Mouse (Mus musculus): ENCODE data around the gene Adgrv1. TPM values are rescaled to one million over a fixed set of nuclear protein-coding genes. Genes with fewer than 3 reads are reported as not detected.
"Not testable (repeated sequence)": the region's sequence is repeated elsewhere in the genome, so short reads cannot be mapped to it uniquely, and the experiment has no call there.

Gene Adgrv1
- polyA plus RNA-seq, 1 experiment = 11.3 TPM

GRCm38 (mm10) chr13:81280650-81281229 lies 352.2 kb downstream of the Adgrv1 start:
- no peaks in the 10 kb centered on the region for H3K4me1 ChIP-seq (ENCODE audit: control insufficient read depth, insufficient read depth, low read length)
- H3K27me3 ChIP-seq (ENCODE audit: control insufficient read depth, insufficient read depth, low read length, poor library complexity, severe bottlenecking) = no peaks in the 10 kb centered on the region
- H3K9ac ChIP-seq (ENCODE audit: low read depth, poor library complexity, severe bottlenecking) = no peak overlapping the region
- H3K4me3 ChIP-seq (ENCODE audit: low read depth, low read length) = no peak overlapping the region
- TF ChIP-seq CTCF (IDR thresholded peaks at IDR 0.05; ENCODE audit: low read depth, low read length) (no peak), EP300 (IDR thresholded peaks at IDR 0.05; ENCODE audit: insufficient read depth, low read depth, low read length) (no peak), POLR2A (IDR thresholded peaks at IDR 0.05; ENCODE audit: insufficient read depth, low read length) (no peak)
- no peaks in the 10 kb centered on the region for H3K36me3 ChIP-seq (ENCODE audit: control insufficient read depth, insufficient read depth, low read length, poor library complexity, severe bottlenecking)
- H3K27ac ChIP-seq (ENCODE audit: insufficient read depth, low read length) = no peak overlapping the region
- H3K9me3 ChIP-seq (replicated peaks; ENCODE audit: control insufficient read depth, insufficient read depth, low read length, poor library complexity, severe bottlenecking) = no peaks in the 10 kb centered on the region

GRCm38 (mm10) chr13:81279351-81279736 lies 353.6 kb downstream of the Adgrv1 start:
- H3K9me3 ChIP-seq (replicated peaks; ENCODE audit: control insufficient read depth, insufficient read depth, low read length, poor library complexity, severe bottlenecking) = no peaks in the 10 kb centered on the region
- TF ChIP-seq CTCF (IDR thresholded peaks at IDR 0.05; ENCODE audit: low read depth, low read length) = no peak
- H3K9ac ChIP-seq (ENCODE audit: low read depth, poor library complexity, severe bottlenecking) = no peak overlapping the region
- H3K4me1 ChIP-seq (ENCODE audit: control insufficient read depth, insufficient read depth, low read length) = no peaks in the 10 kb centered on the region
- H3K4me3 ChIP-seq (ENCODE audit: low read depth, low read length) = no peak overlapping the region
- no peak overlapping the region for H3K27ac ChIP-seq (ENCODE audit: insufficient read depth, low read length)
- H3K36me3 ChIP-seq (ENCODE audit: control insufficient read depth, insufficient read depth, low read length, poor library complexity, severe bottlenecking) = no peaks in the 10 kb centered on the region
- H3K27me3 ChIP-seq (ENCODE audit: control insufficient read depth, insufficient read depth, low read length, poor library complexity, severe bottlenecking) = no peaks in the 10 kb centered on the region

- H3K4me3 ChIP-seq (ENCODE audit: low read depth, low read length) = no peak overlapping the region
- TF ChIP-seq CTCF (IDR thresholded peaks at IDR 0.05; ENCODE audit: low read depth, low read length) = no peak
- no peak for TF ChIP-seq EP300 (IDR thresholded peaks at IDR 0.05; ENCODE audit: insufficient read depth, low read depth, low read length)
- no peak for TF ChIP-seq POLR2A (IDR thresholded peaks at IDR 0.05; ENCODE audit: insufficient read depth, low read length)
- H3K36me3 ChIP-seq (ENCODE audit: control insufficient read depth, insufficient read depth, low read length, poor library complexity, severe bottlenecking) = no peaks in the 10 kb centered on the region
- H3K27ac ChIP-seq (ENCODE audit: insufficient read depth, low read length) = no peak overlapping the region
- H3K9me3 ChIP-seq (replicated peaks; ENCODE audit: control insufficient read depth, insufficient read depth, low read length, poor library complexity, severe bottlenecking) = no peaks in the 10 kb centered on the region
- no peaks in the 10 kb centered on the region for H3K27me3 ChIP-seq (ENCODE audit: control insufficient read depth, insufficient read depth, low read length, poor library complexity, severe bottlenecking)
- H3K9ac ChIP-seq (ENCODE audit: low read depth, poor library complexity, severe bottlenecking) = no peak overlapping the region
- H3K4me1 ChIP-seq (ENCODE audit: control insufficient read depth, insufficient read depth, low read length) = no peaks in the 10 kb centered on the region
Observed at GRCm38 (mm10) chr13:81278669-81279350, 354.1 kb downstream of the Adgrv1 start.

- H3K27ac ChIP-seq (ENCODE audit: insufficient read depth, low read length) = no peak overlapping the region
- H3K9ac ChIP-seq (ENCODE audit: low read depth, poor library complexity, severe bottlenecking) = no peak overlapping the region
- no peak overlapping the region for H3K4me3 ChIP-seq (ENCODE audit: low read depth, low read length)
- no peaks in the 10 kb centered on the region for H3K36me3 ChIP-seq (ENCODE audit: control insufficient read depth, insufficient read depth, low read length, poor library complexity, severe bottlenecking)
- TF ChIP-seq CTCF (IDR thresholded peaks at IDR 0.05; ENCODE audit: low read depth, low read length) (no peak), EP300 (IDR thresholded peaks at IDR 0.05; ENCODE audit: insufficient read depth, low read depth, low read length) (no peak), POLR2A (IDR thresholded peaks at IDR 0.05; ENCODE audit: insufficient read depth, low read length) (no peak)
- no peaks in the 10 kb centered on the region for H3K4me1 ChIP-seq (ENCODE audit: control insufficient read depth, insufficient read depth, low read length)
- no peaks in the 10 kb centered on the region for H3K27me3 ChIP-seq (ENCODE audit: control insufficient read depth, insufficient read depth, low read length, poor library complexity, severe bottlenecking)
- no peaks in the 10 kb centered on the region for H3K9me3 ChIP-seq (replicated peaks; ENCODE audit: control insufficient read depth, insufficient read depth, low read length, poor library complexity, severe bottlenecking)
Observed at GRCm38 (mm10) chr13:81273837-81274236, 359.1 kb downstream of the Adgrv1 start.

DNA sequence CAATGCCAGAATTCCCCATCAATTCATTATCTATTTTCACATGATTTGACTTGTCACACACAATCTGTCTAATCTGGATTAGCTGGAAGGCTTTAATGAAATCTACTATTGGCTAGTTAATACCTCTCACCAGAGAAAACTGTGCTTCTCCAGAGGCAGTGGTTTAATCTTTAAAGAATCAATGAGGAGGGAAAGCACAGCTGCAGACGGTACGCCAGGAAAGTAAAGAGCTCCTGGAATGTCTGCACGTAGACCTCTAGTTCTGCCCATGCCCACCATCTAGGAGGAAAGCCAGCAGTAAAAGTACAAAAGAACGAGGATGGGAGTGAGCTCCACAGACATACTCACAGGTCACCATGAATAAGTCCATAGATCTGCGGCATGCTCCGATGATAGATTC lies 362.6 kb downstream of the Adgrv1 start:
- H3K36me3 ChIP-seq (ENCODE audit: control insufficient read depth, insufficient read depth, low read length, poor library complexity, severe bottlenecking) = no peaks in the 10 kb centered on the region
- no peaks in the 10 kb centered on the region for H3K27me3 ChIP-seq (ENCODE audit: control insufficient read depth, insufficient read depth, low read length, poor library complexity, severe bottlenecking)
- H3K4me3 ChIP-seq (ENCODE audit: low read depth, low read length) = no peak overlapping the region
- TF ChIP-seq EP300 (IDR thresholded peaks at IDR 0.05; ENCODE audit: insufficient read depth, low read depth, low read length) (no peak), CTCF (IDR thresholded peaks at IDR 0.05; ENCODE audit: low read depth, low read length) (no peak), POLR2A (IDR thresholded peaks at IDR 0.05; ENCODE audit: insufficient read depth, low read length) (no peak)
- no peaks in the 10 kb centered on the region for H3K4me1 ChIP-seq (ENCODE audit: control insufficient read depth, insufficient read depth, low read length)
- H3K9ac ChIP-seq (ENCODE audit: low read depth, poor library complexity, severe bottlenecking) = no peak overlapping the region
- no peaks in the 10 kb centered on the region for H3K9me3 ChIP-seq (replicated peaks; ENCODE audit: control insufficient read depth, insufficient read depth, low read length, poor library complexity, severe bottlenecking)
- H3K27ac ChIP-seq (ENCODE audit: insufficient read depth, low read length) = no peak overlapping the region

GRCm38 (mm10) chr13:81269056-81269455 lies 363.9 kb downstream of the Adgrv1 start:
- Histone ChIP-seq H3K27me3 (ENCODE audit: control insufficient read depth, insufficient read depth, low read length, poor library complexity, severe bottlenecking) (no peaks in the 10 kb centered on the region), H3K4me1 (ENCODE audit: control insufficient read depth, insufficient read depth, low read length) (no peaks in the 10 kb centered on the region), H3K27ac (ENCODE audit: insufficient read depth, low read length) (no peak overlapping the region), H3K4me3 (ENCODE audit: low read depth, low read length) (no peak overlapping the region), H3K36me3 (ENCODE audit: control insufficient read depth, insufficient read depth, low read length, poor library complexity, severe bottlenecking) (no peaks in the 10 kb centered on the region), H3K9me3 (replicated peaks; ENCODE audit: control insufficient read depth, insufficient read depth, low read length, poor library complexity, severe bottlenecking) (no peaks in the 10 kb centered on the region), H3K9ac (ENCODE audit: low read depth, poor library complexity, severe bottlenecking) (no peak overlapping the region)
- TF ChIP-seq EP300 (IDR thresholded peaks at IDR 0.05; ENCODE audit: insufficient read depth, low read depth, low read length) (no peak), CTCF (IDR thresholded peaks at IDR 0.05; ENCODE audit: low read depth, low read length) (no peak), POLR2A (IDR thresholded peaks at IDR 0.05; ENCODE audit: insufficient read depth, low read length) (no peak)

DNA sequence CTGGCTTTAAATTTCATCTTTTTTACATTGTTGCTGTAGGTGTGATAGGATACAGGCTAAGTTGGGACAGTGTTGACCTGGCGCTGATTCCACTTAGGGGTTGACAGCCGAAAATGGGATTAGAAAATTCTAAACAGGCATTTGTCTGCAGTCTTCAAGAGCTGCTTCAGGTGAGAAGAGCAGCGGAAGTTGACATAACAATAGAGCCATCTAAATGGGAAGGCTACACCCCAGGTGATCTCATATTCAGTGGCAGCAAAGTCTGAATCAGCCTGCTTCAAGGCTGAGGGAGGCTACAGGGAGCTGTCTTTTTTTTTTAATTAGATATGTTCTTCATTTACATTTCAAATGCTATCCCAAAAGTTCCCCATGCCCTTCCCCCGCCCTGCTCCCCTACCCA lies 365.5 kb downstream of the Adgrv1 start:
- H3K27me3 ChIP-seq (ENCODE audit: control insufficient read depth, insufficient read depth, low read length, poor library complexity, severe bottlenecking); H3K27ac ChIP-seq (ENCODE audit: insufficient read depth, low read length); H3K4me1 ChIP-seq (ENCODE audit: control insufficient read depth, insufficient read depth, low read length); H3K36me3 ChIP-seq (ENCODE audit: control insufficient read depth, insufficient read depth, low read length, poor library complexity, severe bottlenecking); H3K9me3 ChIP-seq (replicated peaks; ENCODE audit: control insufficient read depth, insufficient read depth, low read length, poor library complexity, severe bottlenecking); H3K4me3 ChIP-seq (ENCODE audit: low read depth, low read length); H3K9ac ChIP-seq (ENCODE audit: low read depth, poor library complexity, severe bottlenecking): not testable (repeated sequence)

All from ES-Bruce4 (cell line).